Mouse (Mus musculus): ENCODE results near the gene Samm50.

DNA sequence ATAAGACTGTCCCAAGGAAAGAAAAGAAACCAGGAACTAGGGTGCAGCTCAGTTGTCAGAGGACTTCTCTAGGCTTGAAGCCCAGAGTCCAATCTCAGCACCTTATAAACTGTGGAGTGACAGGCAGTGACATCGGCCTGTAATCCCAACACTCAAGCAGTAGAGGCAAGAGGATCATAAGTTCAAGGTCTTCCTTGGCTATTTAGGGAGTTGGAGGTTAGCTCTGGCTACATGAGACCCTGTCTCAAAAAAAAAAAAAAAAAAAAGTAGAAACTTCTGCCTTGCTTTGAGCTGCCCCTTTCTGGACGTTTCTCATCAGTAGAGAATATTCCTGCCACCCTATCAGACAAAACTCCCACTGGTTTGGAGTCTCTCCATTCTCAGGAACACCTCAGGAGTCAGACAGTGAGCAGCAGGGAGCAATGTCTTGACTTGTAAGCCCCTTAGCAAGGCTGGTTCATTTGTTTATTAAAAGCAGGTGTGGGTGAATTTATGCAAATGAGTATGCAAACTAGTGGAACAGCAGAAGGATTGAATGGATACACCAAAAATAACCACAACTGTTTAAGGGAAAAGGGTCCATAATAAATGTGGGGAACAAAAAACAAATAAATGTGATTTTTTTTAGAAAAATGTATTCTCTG is 3.0 kb upstream of the Samm50 start:
- no peak for TF ChIP-seq TAL1 (IDR thresholded peaks at IDR 0.05; ENCODE audit: low read length)
- no peak for TF ChIP-seq GATA1 (IDR thresholded peaks at IDR 0.05; ENCODE audit: low read length)

All from erythroblast, embryonic 14.5 days (primary cell).